Mouse (Mus musculus): Measurements from ENCODE around the gene Gm28036. TPM values are rescaled to one million over a fixed set of nuclear protein-coding genes. Genes with fewer than 3 reads are reported as not detected.

Gene Gm28036
- total and polyA plus RNA-seq, 3 experiments: 20.4 to 32.3 TPM; not detected in 1

DNA sequence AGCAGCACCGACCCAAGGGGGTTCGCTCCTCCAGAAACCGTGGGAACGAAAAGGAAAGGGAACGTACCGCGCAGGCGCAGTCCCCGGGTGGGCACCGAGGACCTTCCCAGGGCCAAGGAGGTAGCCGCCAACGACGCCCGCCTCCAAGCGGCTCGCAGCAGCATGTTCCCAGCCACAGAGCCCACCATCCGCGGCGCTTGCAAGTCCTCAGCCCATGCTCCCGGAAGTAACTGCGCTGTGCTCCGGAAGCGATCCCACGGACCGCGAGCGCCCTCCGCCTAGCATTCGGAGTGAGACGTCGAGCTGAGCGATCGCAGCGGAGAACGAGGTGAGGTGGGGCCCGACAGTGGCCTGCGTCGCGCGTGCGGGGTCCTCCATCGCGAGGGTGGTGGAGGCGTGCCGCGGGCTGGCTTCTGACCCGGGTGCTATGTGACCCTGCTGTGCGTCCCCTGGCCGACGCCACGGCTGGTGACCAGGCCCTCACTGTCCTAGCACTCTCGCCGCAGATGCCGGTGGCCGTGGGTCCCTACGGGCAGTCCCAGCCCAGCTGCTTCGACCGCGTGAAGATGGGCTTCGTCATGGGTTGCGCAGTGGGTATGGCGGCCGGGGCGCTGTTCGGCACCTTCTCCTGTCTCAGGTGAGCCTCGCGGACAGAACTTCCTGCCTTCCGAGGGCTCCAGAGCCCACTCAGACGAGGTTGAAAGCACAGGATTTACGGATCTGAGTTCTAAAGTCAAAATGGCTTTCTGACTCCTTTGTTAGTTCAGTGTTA is 17.2 kb upstream of the Gm28036 start, which contains the start of the genes Romo1 and Nfs1 (continued):
- TF ChIP-seq POLR2AphosphoS2 (IDR thresholded peaks at IDR 0.05; ENCODE audit: low read length) (peak; percentile 71; the same call in 1 of the 2 replicates), UBTF (IDR thresholded peaks at IDR 0.05; ENCODE audit: borderline replicate concordance, insufficient read depth, low read depth, low read length) (peak; percentile 80; the same call in 1 of the 2 replicates), POLR2A (IDR thresholded peaks at IDR 0.05; ENCODE audit: control insufficient read depth in 1 of 2, insufficient read depth in 1 of 2, low read depth in 1 of 2, low read length in 2 of 2, poor library complexity in 1 of 2) (peak; percentile 24 to 94; a peak in 3 of 4 replicates), E2F4 (IDR thresholded peaks at IDR 0.05; ENCODE audit: borderline replicate concordance, low read depth, low read length) (no peak), ELF1 (IDR thresholded peaks at IDR 0.05; ENCODE audit: low read depth, low read length) (peak; percentile 67; the same call in 1 of the 2 replicates), EP300 (IDR thresholded peaks at IDR 0.05; ENCODE audit: low read depth in 1 of 2, low read length in 2 of 2) (no peak), ZMIZ1 (IDR thresholded peaks at IDR 0.05; ENCODE audit: low read depth, low read length) (peak; percentile 78), NRF1 (IDR thresholded peaks at IDR 0.05; ENCODE audit: insufficient read depth, low read depth, low read length, poor library complexity, severe bottlenecking) (peak; percentile 61), NELFE (IDR thresholded peaks at IDR 0.05; ENCODE audit: low read depth, low read length) (peak; percentile 89), JUND (IDR thresholded peaks at IDR 0.05; ENCODE audit: low read depth, low read length) (no peak)

GRCm38 (mm10) chr2:156143367-156143766 is 16.5 kb upstream of the Gm28036 start:
- Histone ChIP-seq H3K9ac (ENCODE audit: control insufficient read depth, low read depth, low read length, poor library complexity, severe bottlenecking) (peak overlapping the region; percentile 70), H3K36me3 (ENCODE audit: control insufficient read depth in 1 of 2, insufficient read depth in 2 of 2, low read length in 2 of 2) (peaks cover 11 to 19% of the 10 kb centered on the region in 2 experiments), H3K27ac (ENCODE audit: control insufficient read depth, low read depth, low read length) (peak overlapping the region; percentile 66), H3K79me2 (ENCODE audit: control insufficient read depth, insufficient read depth, low read length, poor library complexity) (peaks cover 16% of the 10 kb centered on the region), H3K4me1 (ENCODE audit: control insufficient read depth in 1 of 2, insufficient read depth in 2 of 2, low read length in 2 of 2) (peaks cover 0 to 2% of the 10 kb centered on the region in 2 experiments; a peak in 1 of 4 replicates), H3K9me3 (replicated peaks; ENCODE audit: insufficient read depth, low read length) (no peaks in the 10 kb centered on the region), H3K4me3 (ENCODE audit: control insufficient read depth in 1 of 2, insufficient read depth in 1 of 2, low read depth in 2 of 2, low read length in 2 of 2) (peak overlapping the region; percentile 69 to 78), H3K27me3 (ENCODE audit: control insufficient read depth in 1 of 2, insufficient read depth in 2 of 2, low read length in 2 of 2) (no peaks in the 10 kb centered on the region)
- TF ChIP-seq TAL1 (IDR thresholded peaks at IDR 0.05; ENCODE audit: low read length) (no peak), USF2 (IDR thresholded peaks at IDR 0.05; ENCODE audit: borderline replicate concordance in 1 of 2, insufficient read depth in 1 of 2, low read depth in 1 of 2, low read length in 2 of 2) (no peak)
- DNase-seq (ENCODE audit: low read depth, low spot score): no peak

GRCm38 (mm10) chr2:156142820-156143219 is 15.9 kb upstream of the Gm28036 start:
- H3K36me3 ChIP-seq (ENCODE audit: control insufficient read depth in 1 of 2, insufficient read depth in 2 of 2, low read length in 2 of 2): peaks cover 6 to 17% of the 10 kb centered on the region in 2 experiments

More at GRCm38 (mm10) chr2:156142820-156143219, 15.9 kb upstream of the Gm28036 start:
- Histone ChIP-seq H3K79me2 (ENCODE audit: control insufficient read depth, insufficient read depth, low read length, poor library complexity) (peaks cover 16% of the 10 kb centered on the region), H3K9me3 (replicated peaks; ENCODE audit: insufficient read depth, low read length) (no peaks in the 10 kb centered on the region), H3K27me3 (ENCODE audit: control insufficient read depth in 1 of 2, insufficient read depth in 2 of 2, low read length in 2 of 2) (no peaks in the 10 kb centered on the region), H3K4me3 (ENCODE audit: control insufficient read depth in 1 of 2, insufficient read depth in 1 of 2, low read depth in 2 of 2, low read length in 2 of 2) (peak overlapping the region; percentile 69 to 78; a peak in 3 of 4 replicates), H3K4me1 (ENCODE audit: control insufficient read depth in 1 of 2, insufficient read depth in 2 of 2, low read length in 2 of 2) (peaks cover 0 to 2% of the 10 kb centered on the region in 2 experiments; a peak in 1 of 4 replicates), H3K27ac (ENCODE audit: control insufficient read depth, low read depth, low read length) (no peak overlapping the region), H3K9ac (ENCODE audit: control insufficient read depth, low read depth, low read length, poor library complexity, severe bottlenecking) (peak overlapping the region; percentile 70)
- DNase-seq (ENCODE audit: low read depth, low spot score): no peak
- TF ChIP-seq MXI1 (IDR thresholded peaks at IDR 0.05; ENCODE audit: low read depth, low read length): no peak
- TF ChIP-seq TBP (IDR thresholded peaks at IDR 0.05; ENCODE audit: low read depth, low read length): no peak
- TF ChIP-seq NELFE (IDR thresholded peaks at IDR 0.05; ENCODE audit: low read depth, low read length): no peak
- TF ChIP-seq CHD2 (IDR thresholded peaks at IDR 0.05; ENCODE audit: low read length): no peak
- no peak for TF ChIP-seq MYB (IDR thresholded peaks at IDR 0.05; ENCODE audit: low read depth, low read length)
- TF ChIP-seq MYC (IDR thresholded peaks at IDR 0.05; ENCODE audit: low read depth, low read length): peak; percentile 54; the same call in 1 of the 2 replicates
- peak; percentile 5; the same call in 1 of the 2 replicates for TF ChIP-seq RAD21 (IDR thresholded peaks at IDR 0.05; ENCODE audit: low read depth, low read length)
- no peak for TF ChIP-seq ZNF384 (IDR thresholded peaks at IDR 0.05; ENCODE audit: low read depth, low read length)
- no peak for TF ChIP-seq ZC3H11A (IDR thresholded peaks at IDR 0.05; ENCODE audit: low read depth, low read length)
- TF ChIP-seq USF1 (IDR thresholded peaks at IDR 0.05; ENCODE audit: low read depth, low read length): no peak
- no peak for TF ChIP-seq RCOR1 (IDR thresholded peaks at IDR 0.05; ENCODE audit: low read depth, low read length)
- TF ChIP-seq SMC3 (IDR thresholded peaks at IDR 0.05; ENCODE audit: low read depth, low read length): peak; percentile 27
- TF ChIP-seq MEF2A (IDR thresholded peaks at IDR 0.05; ENCODE audit: extremely low read depth, insufficient replicate concordance, low read depth, low read length, poor library complexity, severe bottlenecking): no peak
- no peak for TF ChIP-seq USF2 (IDR thresholded peaks at IDR 0.05; ENCODE audit: borderline replicate concordance in 1 of 2, insufficient read depth in 1 of 2, low read depth in 1 of 2, low read length in 2 of 2)
- TF ChIP-seq CTCF (IDR thresholded peaks at IDR 0.05 in 2 of 3, conservative IDR thresholded peaks at IDR 0.05 in 1 of 3; ENCODE audit: control insufficient read depth in 1 of 3, insufficient read depth in 1 of 3, low read depth in 2 of 3, low read length in 3 of 3, poor library complexity in 1 of 3, severe bottlenecking in 1 of 3): peak in 1 of 3 experiments; percentile 37; a peak in 2 of 6 replicates
- no peak for TF ChIP-seq POLR2A (IDR thresholded peaks at IDR 0.05; ENCODE audit: control insufficient read depth in 1 of 2, insufficient read depth in 1 of 2, low read depth in 1 of 2, low read length in 2 of 2, poor library complexity in 1 of 2)
- no peak for TF ChIP-seq MAFK (IDR thresholded peaks at IDR 0.05; ENCODE audit: borderline replicate concordance, low read depth, low read length)
- TF ChIP-seq TAL1 (IDR thresholded peaks at IDR 0.05; ENCODE audit: low read length): no peak

All from MEL (cell line).